Mouse (Mus musculus) mouse trophoblast stem cell (cell line): Measurements from ENCODE around the gene Thada.

ENCODE experiments used
- in situ Hi-C, 2 experiments: fragments of 300-500 bp; cut with MseI, MboI; formaldehyde crosslinking; loops; 2 replicates in 1 of 2; 3 replicates in 1 of 2; pipeline ENCODE4 v1.15.1; 2025

Thada gene

GRCm38 (mm10) chr17:84148499-84149484, 317.2 kb downstream of the Thada start:
- in situ Hi-C loops: no loop called here

GRCm38 (mm10) chr17:84147183-84148108, 318.6 kb downstream of the Thada start:
- in situ Hi-C loops: no loop called here

DNA sequence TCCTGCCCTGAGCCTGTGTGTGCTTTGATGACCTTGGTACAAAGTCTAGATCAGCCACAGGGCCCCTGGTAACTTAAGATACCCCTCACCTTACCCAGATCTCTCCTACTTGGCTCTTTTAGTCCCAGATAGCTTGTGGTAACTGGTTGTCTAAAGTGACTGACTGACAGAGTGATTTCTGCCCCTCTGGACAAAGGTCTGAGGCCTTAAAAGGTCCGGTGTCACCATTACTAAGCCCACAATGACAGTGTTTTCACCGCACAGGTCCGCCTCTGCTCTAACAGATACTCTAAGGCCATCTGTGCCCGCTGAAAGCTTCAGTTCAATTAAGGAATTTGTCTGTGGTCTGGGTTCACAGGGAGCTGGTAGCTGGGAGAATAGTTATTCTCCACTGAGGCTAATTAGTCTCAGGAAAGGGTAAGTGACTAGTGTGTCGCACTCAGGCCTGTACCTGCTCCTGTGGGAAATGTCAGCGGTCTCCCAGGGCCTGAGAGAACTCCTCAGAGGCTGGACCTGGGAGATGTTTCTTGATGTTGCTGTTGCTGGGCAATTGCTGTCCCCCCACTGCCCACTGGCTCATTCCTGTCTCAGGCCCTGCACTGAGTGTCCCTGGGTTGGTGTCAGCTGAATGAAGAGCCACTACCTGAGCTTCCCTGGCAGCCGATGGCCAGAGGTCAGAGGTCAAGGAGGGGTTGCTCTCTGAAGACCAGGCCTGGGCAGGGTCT, 319.4 kb downstream of the Thada start:
- in situ Hi-C loops: no loop called here

DNA sequence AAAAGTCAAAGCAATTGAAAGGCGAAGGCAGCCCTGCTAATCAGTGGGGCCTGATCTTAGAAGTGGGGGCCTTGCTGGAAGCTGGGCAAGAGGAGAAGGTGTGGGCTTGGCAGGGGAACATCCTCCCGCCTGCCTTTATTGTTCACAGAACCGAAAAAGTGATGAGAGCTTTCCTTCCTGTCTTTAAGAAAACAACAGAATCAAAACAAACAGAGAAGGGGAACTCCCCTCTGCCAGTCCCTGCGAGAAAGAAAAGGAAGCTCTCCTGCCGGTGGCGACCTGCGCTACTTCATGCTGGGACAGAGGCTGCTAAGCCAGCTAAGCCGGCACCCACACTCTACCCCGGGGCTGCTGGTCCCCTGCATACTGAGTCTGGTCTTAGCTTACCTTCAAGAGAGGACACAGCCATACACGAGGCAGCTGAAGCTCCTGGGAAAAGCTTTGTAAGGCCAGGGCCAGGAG, 320.1 kb downstream of the Thada start:
- in situ Hi-C loops: no loop called here

DNA sequence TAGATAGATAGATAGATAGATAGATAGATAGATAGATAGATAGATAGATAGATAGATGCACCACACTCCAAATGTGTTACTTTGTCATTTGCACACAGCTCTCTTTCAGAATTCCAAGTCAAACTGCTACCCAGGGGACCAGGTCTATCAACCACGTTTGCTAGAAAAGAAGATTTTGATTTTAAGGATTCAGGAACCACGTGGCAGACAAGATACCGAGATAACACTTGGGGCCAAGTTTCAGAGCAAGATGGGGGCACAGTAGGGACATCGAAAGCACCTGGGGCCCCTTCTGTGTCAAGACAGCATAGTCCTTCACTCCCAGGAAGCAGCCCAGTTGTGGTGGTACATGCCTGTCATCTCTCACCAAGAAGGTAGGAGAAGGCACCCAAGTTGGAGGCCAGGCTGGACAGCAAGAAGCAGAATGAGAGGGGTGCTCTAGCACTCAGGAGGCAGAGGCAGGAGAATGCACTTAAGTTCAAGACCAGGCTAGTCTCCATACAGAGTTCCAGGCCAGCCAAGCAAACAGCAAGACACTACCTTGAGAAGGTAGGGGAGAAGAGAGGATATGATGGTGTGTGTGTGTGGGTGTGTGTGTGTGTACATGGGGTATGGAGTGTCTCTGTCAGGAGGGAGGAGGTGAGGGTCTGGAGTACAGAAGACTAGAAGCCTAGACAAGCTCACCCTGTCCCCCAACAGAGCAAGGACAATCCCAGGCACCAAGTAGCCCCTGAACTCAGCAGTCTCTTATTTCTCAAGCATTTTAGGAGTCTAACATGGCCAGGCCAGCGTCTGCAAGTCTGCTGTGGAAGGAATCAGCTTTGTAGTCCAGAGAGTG, 321.0 kb downstream of the Thada start:
- in situ Hi-C loops: no loop called here

GRCm38 (mm10) chr17:84144130-84144529, 321.9 kb downstream of the Thada start:
- in situ Hi-C loops: no loop called here

GRCm38 (mm10) chr17:84143219-84143844, 322.7 kb downstream of the Thada start:
- in situ Hi-C loops: no loop called here

- in situ Hi-C loops: no loop called here
Observed at GRCm38 (mm10) chr17:84141691-84142090, 324.3 kb downstream of the Thada start.

- in situ Hi-C loops: no loop called here
Observed at GRCm38 (mm10) chr17:84140822-84141507, 325.0 kb downstream of the Thada start.
